Mouse (Mus musculus) hematopoietic stem cell, adult 5-6 weeks (primary cell): Measurements from ENCODE around the gene Cpeb2. TPM values are rescaled to one million over a fixed set of nuclear protein-coding genes. Genes with fewer than 3 reads are reported as not detected.

Experiments used
- ATAC-seq, 2 experiments: fragments of 125-278 bp in 1 of 2; replicated peaks in 1 of 2; 2 replicates each; pipeline ENCODE4 v1.8.0; 2016 to 2017; ENCODE audit warnings: inconsistent platforms in 2 of 2, mild to moderate bottlenecking in 2 of 2, moderate number of reproducible peaks in 2 of 2, low read depth in 1 of 2, moderate TSS enrichment in 1 of 2; ENCODE audit not compliant: low FRiP score in 2 of 2, poor library complexity in 2 of 2, severe bottlenecking in 2 of 2, insufficient read depth in 1 of 2, low TSS enrichment in 1 of 2
- total RNA-seq: library from RNA; stranded (forward); fragments of 172-1452, 232-1000 nt; gene quantifications from 2 replicates; pipeline ENCODE4 v1.2.3, GENCODE M21; 2017

Gene Cpeb2
- total RNA-seq, 1 experiment from 2014 or later: 4.6 TPM

GRCm38 (mm10) chr5:43235186-43235785 lies 2.3 kb downstream of the Cpeb2 start:
- ATAC-seq: peak; percentile 17 to 18; a peak in 3 of 4 replicates

GRCm38 (mm10) chr5:43235997-43236396 lies 3.0 kb downstream of the Cpeb2 start:
- no peak for ATAC-seq

DNA sequence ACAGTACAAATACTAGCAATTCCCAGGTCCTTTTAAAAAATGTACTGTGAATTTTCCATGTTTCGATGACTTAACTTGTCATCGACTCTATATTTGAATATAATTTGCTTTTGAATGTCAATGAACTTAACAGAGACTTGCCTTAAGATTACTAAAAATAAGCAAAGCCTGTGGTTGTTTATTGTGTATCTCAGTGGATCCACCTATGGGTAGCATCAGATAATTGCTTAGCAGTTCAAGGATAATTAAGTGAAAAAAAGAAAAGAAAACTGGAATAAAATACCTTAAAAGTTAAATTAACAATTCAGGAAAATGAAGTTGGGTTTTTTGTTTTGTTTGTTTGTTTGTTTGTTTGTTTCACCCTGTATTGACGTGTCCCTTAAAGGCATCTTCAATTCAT lies 3.5 kb downstream of the Cpeb2 start:
- ATAC-seq: no peak

GRCm38 (mm10) chr5:43237238-43237637 lies 4.3 kb downstream of the Cpeb2 start:
- ATAC-seq: no peak

- ATAC-seq: no peak
These were observed 6.3 kb downstream of the Cpeb2 start for GRCm38 (mm10) chr5:43239141-43239835.

GRCm38 (mm10) chr5:43240729-43241128 lies 7.8 kb downstream of the Cpeb2 start:
- ATAC-seq: no peak

DNA sequence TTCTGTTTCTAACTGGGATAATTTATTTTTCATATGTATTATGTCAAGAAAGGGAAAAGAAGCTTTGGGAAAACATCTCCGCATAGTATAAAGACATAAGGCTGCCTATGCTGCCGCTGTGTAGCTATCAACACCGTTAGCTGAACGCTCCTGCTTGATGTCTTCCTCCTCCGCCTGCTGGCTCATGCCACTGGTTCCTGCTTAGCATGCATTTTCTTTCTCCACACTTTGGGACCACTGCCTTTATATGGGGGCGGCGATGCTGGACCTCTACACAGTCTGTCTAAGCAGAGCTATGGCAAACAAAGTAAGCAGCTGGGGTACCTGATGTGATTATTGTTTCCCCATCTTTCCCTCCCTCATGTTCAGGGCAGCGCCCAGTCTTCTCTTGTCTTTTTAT lies 13.3 kb downstream of the Cpeb2 start:
- ATAC-seq: no peak

- ATAC-seq: no peak
These were observed 14.0 kb downstream of the Cpeb2 start for GRCm38 (mm10) chr5:43246954-43247353.

DNA sequence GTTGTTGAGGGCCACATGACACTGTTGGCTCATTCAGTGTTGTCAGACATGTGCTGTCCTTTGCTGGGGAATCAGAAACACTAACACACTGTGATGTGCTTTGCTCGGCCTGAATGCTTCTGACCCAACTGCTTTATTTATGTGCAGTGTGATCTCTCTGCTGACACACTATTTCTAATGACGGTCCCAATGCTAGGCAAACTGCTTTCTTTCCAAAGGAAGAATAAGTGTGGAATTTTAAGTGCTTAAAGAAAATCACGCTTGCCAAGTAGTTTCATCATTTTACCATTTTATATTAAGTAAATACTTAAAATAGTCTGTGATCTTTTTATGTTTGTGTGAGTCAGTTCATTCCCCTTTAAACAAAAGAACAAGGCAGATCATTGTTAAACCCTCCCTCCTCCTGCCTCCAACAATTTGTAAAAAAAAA lies 15.0 kb downstream of the Cpeb2 start:
- no peak for ATAC-seq

GRCm38 (mm10) chr5:43257490-43257889 lies 24.5 kb downstream of the Cpeb2 start:
- no peak for ATAC-seq

DNA sequence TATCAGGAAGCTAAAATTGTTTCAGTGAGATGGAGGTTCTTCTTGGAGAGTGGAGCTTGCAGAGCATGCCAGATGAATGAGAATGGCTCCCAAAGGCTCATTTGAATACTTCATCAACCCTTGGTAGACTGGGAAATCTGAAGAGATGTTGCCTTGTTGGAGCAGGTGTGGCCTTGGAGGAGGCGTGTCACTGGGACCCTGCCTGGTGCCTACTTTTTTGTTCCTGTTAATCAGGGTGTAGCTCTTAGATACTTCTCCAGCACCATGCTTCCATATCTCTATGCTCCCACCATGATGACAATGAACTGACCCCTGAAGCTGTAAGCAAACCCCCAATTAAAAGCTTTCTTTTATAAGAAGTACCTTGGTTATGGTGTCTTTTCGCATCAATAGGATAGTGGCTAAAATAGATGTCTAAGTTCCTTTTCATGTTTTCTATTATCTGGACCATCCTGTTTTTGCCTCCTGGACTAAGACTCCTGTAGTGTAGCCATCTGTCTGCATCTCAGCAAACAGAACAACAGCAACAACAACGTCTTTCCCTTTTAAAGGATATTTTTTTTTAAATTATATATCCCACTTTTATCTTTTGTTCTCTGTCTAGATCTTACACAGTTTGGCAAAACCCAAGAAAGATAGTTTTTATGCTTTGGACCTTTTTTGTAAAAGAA lies 25.6 kb downstream of the Cpeb2 start:
- ATAC-seq: no peak

- no peak for ATAC-seq
These were observed 28.8 kb downstream of the Cpeb2 start for GRCm38 (mm10) chr5:43261814-43262213.

DNA sequence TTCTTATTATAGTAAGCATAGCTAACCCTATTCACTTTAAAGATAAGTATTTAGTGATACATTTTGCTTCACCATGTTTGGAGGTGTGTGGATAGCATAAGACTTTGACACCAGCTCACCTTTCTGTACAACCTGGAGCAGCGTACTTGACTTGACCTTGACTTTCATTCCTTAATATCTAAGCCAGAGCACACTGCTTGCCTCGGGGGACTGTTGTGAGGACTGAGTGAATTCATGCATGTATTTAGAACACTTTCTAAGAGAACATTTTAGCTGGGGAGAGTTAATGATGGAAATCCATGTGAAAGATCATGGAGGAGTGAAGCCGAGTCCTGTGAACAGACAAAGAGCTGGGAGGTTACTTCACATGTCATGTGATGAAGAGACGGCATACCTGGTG lies 31.0 kb downstream of the Cpeb2 start:
- no peak for ATAC-seq

DNA sequence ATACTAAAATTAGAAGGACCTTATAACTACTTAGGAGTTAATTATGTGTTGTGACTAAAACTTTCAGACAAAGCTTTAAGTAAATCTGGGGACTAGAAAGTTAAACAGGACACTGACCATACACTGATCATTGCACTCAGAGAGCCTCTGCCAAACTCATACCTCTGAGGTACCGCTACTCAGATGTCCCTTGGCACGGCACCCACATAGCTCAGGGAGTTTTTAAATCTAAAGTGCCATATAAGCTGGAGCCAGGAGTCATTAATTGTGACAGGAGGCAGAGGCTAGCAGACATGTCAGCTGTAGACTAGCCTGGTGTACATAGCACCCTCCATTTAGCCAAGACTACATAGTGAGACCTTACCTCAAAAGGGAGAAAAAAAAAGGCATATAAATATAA lies 31.7 kb downstream of the Cpeb2 start:
- ATAC-seq: no peak

DNA sequence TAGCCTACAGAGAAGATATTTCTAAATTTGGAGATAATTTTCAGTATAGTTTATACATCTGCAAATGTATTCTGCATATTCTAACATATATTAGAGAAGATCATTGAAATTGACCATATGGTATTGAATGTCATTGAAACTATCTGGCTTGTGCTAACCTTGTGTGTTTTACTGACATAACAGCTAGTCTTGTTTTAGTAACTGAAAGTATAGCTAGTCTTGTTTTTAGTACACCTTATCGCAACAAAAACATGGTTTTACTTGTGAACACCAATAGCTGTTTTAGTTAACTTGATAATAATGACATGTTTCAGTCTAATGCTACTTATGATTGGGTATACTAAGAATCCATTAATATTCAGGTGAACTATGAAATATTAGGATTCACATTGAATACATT lies 45.0 kb downstream of the Cpeb2 start:
- ATAC-seq: no peak

GRCm38 (mm10) chr5:43279774-43280173 lies 46.8 kb downstream of the Cpeb2 start:
- peak; percentile 96 to 98 for ATAC-seq

DNA sequence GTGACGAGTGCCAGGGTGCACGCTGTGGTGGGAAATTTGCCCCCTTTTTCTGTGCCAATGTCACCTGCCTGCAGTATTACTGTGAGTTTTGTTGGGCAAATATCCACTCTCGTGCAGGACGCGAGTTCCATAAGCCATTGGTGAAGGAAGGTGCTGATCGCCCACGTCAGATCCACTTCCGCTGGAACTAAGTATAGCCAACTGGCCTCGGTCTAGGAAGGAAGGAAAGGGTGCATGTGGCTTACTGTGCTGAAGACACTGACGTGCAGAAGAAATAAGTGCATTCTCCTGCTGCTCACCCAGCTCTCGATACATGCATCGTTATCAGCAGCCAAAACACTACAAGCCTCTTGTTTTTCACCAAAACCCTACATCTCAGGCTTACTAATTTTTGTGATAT lies 52.8 kb downstream of the Cpeb2 start:
- peak; percentile 36 to 68 for ATAC-seq

- ATAC-seq: peak; percentile 92 to 96
These were observed 56.9 kb downstream of the Cpeb2 start for GRCm38 (mm10) chr5:43289752-43290446.
